Mouse (Mus musculus) midbrain, embryonic 12.5 days (tissue): ENCODE data around the gene Cdh4. TPM values are rescaled to one million over a fixed set of nuclear protein-coding genes. Genes with fewer than 3 reads are reported as not detected.
A peak's percentile ranks its signal among the peaks of the same experiment; 100 is the strongest.

Experiments
- ATAC-seq: fragments of 200-750 bp; cut with Nextera tagmentation; 2 replicates; pipeline ENCODE4 v1.8.0; 2017; ENCODE audit warnings: low read depth, moderate TSS enrichment, moderate library complexity; ENCODE audit not compliant: low FRiP score
- H3K27ac ChIP-seq: fragments of 300-500 bp; sonication (generic); replicated peaks from 2 replicates; pipeline ENCODE4 v1.5.1; 2016; ENCODE audit warnings: mild to moderate bottlenecking
- H3K27me3 ChIP-seq: fragments of 300-500 bp; sonication (generic); 2 replicates; pipeline ENCODE4 v1.6.1; 2016; ENCODE audit warnings: mild to moderate bottlenecking
- H3K36me3 ChIP-seq: fragments of 300-500 bp; sonication (generic); 2 replicates; pipeline ENCODE4 v1.6.1; 2016
- H3K4me1 ChIP-seq: fragments of 300-500 bp; sonication (generic); 2 replicates; pipeline ENCODE4 v1.6.1; 2016
- H3K4me2 ChIP-seq: fragments of 300-500 bp; sonication (generic); replicated peaks from 2 replicates; pipeline ENCODE4 v1.6.1; 2016; ENCODE audit warnings: mild to moderate bottlenecking, moderate library complexity
- H3K4me3 ChIP-seq: fragments of 300-500 bp; sonication (generic); 2 replicates; pipeline ENCODE4 v1.5.1; 2016; ENCODE audit warnings: mild to moderate bottlenecking
- H3K9ac ChIP-seq: fragments of 300-500 bp; sonication (generic); replicated peaks from 2 replicates; pipeline ENCODE4 v1.6.1; 2016; ENCODE audit warnings: mild to moderate bottlenecking, moderate library complexity
- H3K9me3 ChIP-seq: fragments of 300-500 bp; sonication (generic); 2 replicates; pipeline ENCODE4 v1.6.1; 2016; ENCODE audit warnings: mild to moderate bottlenecking
- WGBS: fragments of 180-500 bp; shearing (Covaris S2); methylation state at CpG from one replicate; pipeline ENCODE4 v1.1.7; 2016; 5-methylcytosine and 5-hydroxymethylcytosine counted together
- polyA plus RNA-seq: library from polyadenylated mRNA; unstranded; fragments of >200 nt; fragmentation: Nextera tagmentation; extraction: Ambion mirVana; gene quantifications from 2 replicates; pipeline ENCODE4 v1.2.1, GENCODE M21; 2016

The Cdh4 gene
- polyA plus RNA-seq, 1 experiment from 2014 or later = 18.2 TPM

- Histone ChIP-seq H3K27ac (peak overlapping the region; percentile 27; the same call in 1 of the 2 replicates), H3K4me1 (peaks cover 60% of the 10 kb centered on the region), H3K36me3 (no peaks in the 10 kb centered on the region), H3K27me3 (peaks cover 16% of the 10 kb centered on the region), H3K9ac (no peak overlapping the region), H3K4me3 (no peak overlapping the region), H3K9me3 (no peaks in the 10 kb centered on the region), H3K4me2 (no peak overlapping the region)
- ATAC-seq = no peak
- 9% methylated on average over 8 of the region's 8 CpGs for WGBS
These were observed 79.9 kb downstream of the Cdh4 start for GRCm38 (mm10) chr2:179522141-179522540.

DNA sequence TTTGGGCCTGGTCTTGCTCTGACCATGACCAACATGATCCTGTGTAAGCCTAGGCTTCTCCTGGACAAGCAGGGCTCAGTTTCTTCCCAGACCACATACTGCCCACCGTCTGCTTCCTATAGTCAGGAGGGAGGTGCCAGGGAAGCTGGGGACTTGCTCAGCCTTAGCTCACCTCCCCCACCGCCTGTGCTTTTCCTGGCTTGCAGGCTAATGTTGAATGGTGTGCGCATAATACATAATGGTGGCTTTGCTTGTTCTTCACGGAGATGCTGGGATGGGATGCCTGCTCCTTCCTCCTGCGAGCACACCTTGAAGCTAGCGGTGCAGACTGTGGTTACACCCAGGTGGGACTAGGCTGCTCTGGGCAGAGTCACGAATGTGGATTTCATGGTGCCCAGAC lies 84.7 kb downstream of the Cdh4 start:
- no peak overlapping the region for H3K9ac ChIP-seq
- ATAC-seq = no peak
- no peak overlapping the region for H3K4me3 ChIP-seq
- no peak overlapping the region for H3K27ac ChIP-seq
- H3K4me2 ChIP-seq = no peak overlapping the region
- peaks cover 19% of the 10 kb centered on the region for H3K27me3 ChIP-seq
- no peaks in the 10 kb centered on the region for H3K36me3 ChIP-seq
- 74% methylated on average over 7 of the region's 7 CpGs for whole genome bisulfite sequencing
- peaks cover 39% of the 10 kb centered on the region for H3K4me1 ChIP-seq
- H3K9me3 ChIP-seq = no peaks in the 10 kb centered on the region

- peaks cover 43% of the 10 kb centered on the region for H3K4me1 ChIP-seq
These were observed 88.3 kb downstream of the Cdh4 start for GRCm38 (mm10) chr2:179530436-179531040.

GRCm38 (mm10) chr2:179533196-179533595 lies 91.0 kb downstream of the Cdh4 start:
- no peaks in the 10 kb centered on the region for H3K36me3 ChIP-seq
- no peak overlapping the region for H3K4me3 ChIP-seq
- H3K9ac ChIP-seq = no peak overlapping the region
- H3K27me3 ChIP-seq = peaks cover 30% of the 10 kb centered on the region
- ATAC-seq = no peak
- no peak overlapping the region for H3K4me2 ChIP-seq
- 80% methylated on average over 6 of the region's 6 CpGs for WGBS
- H3K9me3 ChIP-seq = no peaks in the 10 kb centered on the region
- no peak overlapping the region for H3K27ac ChIP-seq
- peaks cover 49% of the 10 kb centered on the region for H3K4me1 ChIP-seq

More at GRCm38 (mm10) chr2:179530436-179531040, 88.3 kb downstream of the Cdh4 start:
- Histone ChIP-seq H3K4me3 (no peak overlapping the region), H3K9me3 (no peaks in the 10 kb centered on the region), H3K27ac (no peak overlapping the region), H3K36me3 (no peaks in the 10 kb centered on the region), H3K4me2 (no peak overlapping the region), H3K9ac (no peak overlapping the region), H3K27me3 (peaks cover 30% of the 10 kb centered on the region)
- ATAC-seq = no peak
- WGBS = 65% methylated on average over 7 of the region's 7 CpGs

DNA sequence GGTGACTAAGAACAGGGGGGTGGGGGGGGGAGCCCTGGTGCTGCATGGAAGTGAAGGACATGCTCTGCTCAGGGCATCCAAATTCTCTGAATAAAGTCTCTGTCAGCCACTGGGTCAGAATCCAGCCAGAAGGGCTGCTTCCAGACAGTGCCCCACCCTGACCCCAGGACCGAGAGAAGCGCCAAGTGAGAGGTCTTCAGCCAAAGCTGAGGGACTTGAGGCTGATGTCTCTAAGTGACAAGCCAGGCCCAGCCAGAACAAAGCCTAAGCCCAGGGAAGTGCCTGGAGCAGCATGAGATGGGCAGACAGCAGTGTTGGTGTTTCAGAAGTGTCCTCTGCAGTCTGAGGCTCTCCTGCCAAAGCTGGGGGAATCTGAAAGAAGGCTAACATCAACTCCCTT lies 91.7 kb downstream of the Cdh4 start:
- Histone ChIP-seq H3K9ac (no peak overlapping the region), H3K9me3 (no peaks in the 10 kb centered on the region), H3K4me2 (no peak overlapping the region), H3K4me1 (peaks cover 55% of the 10 kb centered on the region), H3K36me3 (no peaks in the 10 kb centered on the region), H3K27ac (no peak overlapping the region), H3K27me3 (peaks cover 25% of the 10 kb centered on the region), H3K4me3 (no peak overlapping the region)
- WGBS = 69% methylated on average over 2 of the region's 2 CpGs
- no peak for ATAC-seq

DNA sequence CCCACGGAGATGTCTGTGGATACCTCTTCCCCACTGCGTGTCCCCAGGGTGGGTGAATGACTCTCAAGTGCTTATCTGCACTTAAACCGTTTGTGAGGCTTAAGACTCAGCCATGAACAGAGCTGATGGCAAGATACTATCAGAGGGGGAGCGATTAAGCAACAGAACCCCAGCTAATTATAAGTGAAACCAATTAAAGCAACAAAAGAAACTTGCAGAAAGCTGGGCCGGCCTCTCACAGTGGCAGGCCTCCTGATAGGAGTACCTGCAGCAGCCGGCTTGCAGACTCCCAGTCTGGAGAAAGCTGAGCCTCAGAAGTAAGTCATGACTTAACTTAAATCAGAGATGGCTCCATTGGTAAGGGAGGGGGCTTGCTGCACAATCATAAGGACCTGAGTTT lies 93.0 kb downstream of the Cdh4 start:
- Histone ChIP-seq H3K27me3 (peaks cover 20% of the 10 kb centered on the region), H3K9me3 (no peaks in the 10 kb centered on the region), H3K4me1 (peaks cover 60% of the 10 kb centered on the region), H3K36me3 (no peaks in the 10 kb centered on the region), H3K27ac (no peak overlapping the region), H3K4me3 (no peak overlapping the region), H3K4me2 (no peak overlapping the region), H3K9ac (no peak overlapping the region)
- ATAC-seq = no peak
- 8% methylated on average over 6 of the region's 6 CpGs for WGBS

GRCm38 (mm10) chr2:179536762-179537161 lies 94.5 kb downstream of the Cdh4 start:
- no peak overlapping the region for H3K4me3 ChIP-seq
- H3K27me3 ChIP-seq = peaks cover 20% of the 10 kb centered on the region
- H3K9me3 ChIP-seq = no peaks in the 10 kb centered on the region
- H3K4me2 ChIP-seq = 0 out of 2 replicates have a peak overlapping the region, but pooled peaks have one; percentile 21
- peaks cover 54% of the 10 kb centered on the region for H3K4me1 ChIP-seq
- no peak overlapping the region for H3K9ac ChIP-seq
- 0 out of 2 replicates have a peak overlapping the region, but pooled peaks have one; percentile 52 for H3K27ac ChIP-seq
- H3K36me3 ChIP-seq = no peaks in the 10 kb centered on the region
- 5% methylated on average over 2 of the region's 2 CpGs for WGBS
- ATAC-seq = no peak

GRCm38 (mm10) chr2:179537390-179537789 lies 95.2 kb downstream of the Cdh4 start:
- no peaks in the 10 kb centered on the region for H3K36me3 ChIP-seq
- H3K4me2 ChIP-seq = peak overlapping the region; percentile 44
- peaks cover 20% of the 10 kb centered on the region for H3K27me3 ChIP-seq
- no peaks in the 10 kb centered on the region for H3K9me3 ChIP-seq
- peaks cover 51% of the 10 kb centered on the region for H3K4me1 ChIP-seq
- H3K27ac ChIP-seq = peak overlapping the region; percentile 78
- 1% methylated on average over 19 of the region's 19 CpGs for WGBS
- H3K9ac ChIP-seq = peak overlapping the region; percentile 34; the same call in 1 of the 2 replicates
- peak; percentile 92 for ATAC-seq
- peak overlapping the region; percentile 13 for H3K4me3 ChIP-seq

GRCm38 (mm10) chr2:179537800-179538450 lies 95.7 kb downstream of the Cdh4 start:
- Histone ChIP-seq H3K27me3 (peaks cover 20% of the 10 kb centered on the region), H3K9me3 (no peaks in the 10 kb centered on the region), H3K36me3 (no peaks in the 10 kb centered on the region), H3K9ac (peak overlapping the region; percentile 34; the same call in 1 of the 2 replicates), H3K27ac (peak overlapping the region; percentile 78), H3K4me1 (peaks cover 51% of the 10 kb centered on the region), H3K4me2 (peak overlapping the region; percentile 44), H3K4me3 (peak overlapping the region; percentile 13; the same call in 1 of the 2 replicates)
- ATAC-seq = peak; percentile 27
- 11% methylated on average over 3 of the region's 3 CpGs for WGBS

- Histone ChIP-seq H3K36me3 (no peaks in the 10 kb centered on the region), H3K27me3 (peaks cover 16% of the 10 kb centered on the region), H3K27ac (no peak overlapping the region), H3K9ac (no peak overlapping the region), H3K4me2 (no peak overlapping the region), H3K4me3 (no peak overlapping the region), H3K9me3 (no peaks in the 10 kb centered on the region), H3K4me1 (peaks cover 51% of the 10 kb centered on the region)
- WGBS = 39% methylated on average over 4 of the region's 4 CpGs
- ATAC-seq = no peak
These were observed 96.3 kb downstream of the Cdh4 start for GRCm38 (mm10) chr2:179538535-179538934.

DNA sequence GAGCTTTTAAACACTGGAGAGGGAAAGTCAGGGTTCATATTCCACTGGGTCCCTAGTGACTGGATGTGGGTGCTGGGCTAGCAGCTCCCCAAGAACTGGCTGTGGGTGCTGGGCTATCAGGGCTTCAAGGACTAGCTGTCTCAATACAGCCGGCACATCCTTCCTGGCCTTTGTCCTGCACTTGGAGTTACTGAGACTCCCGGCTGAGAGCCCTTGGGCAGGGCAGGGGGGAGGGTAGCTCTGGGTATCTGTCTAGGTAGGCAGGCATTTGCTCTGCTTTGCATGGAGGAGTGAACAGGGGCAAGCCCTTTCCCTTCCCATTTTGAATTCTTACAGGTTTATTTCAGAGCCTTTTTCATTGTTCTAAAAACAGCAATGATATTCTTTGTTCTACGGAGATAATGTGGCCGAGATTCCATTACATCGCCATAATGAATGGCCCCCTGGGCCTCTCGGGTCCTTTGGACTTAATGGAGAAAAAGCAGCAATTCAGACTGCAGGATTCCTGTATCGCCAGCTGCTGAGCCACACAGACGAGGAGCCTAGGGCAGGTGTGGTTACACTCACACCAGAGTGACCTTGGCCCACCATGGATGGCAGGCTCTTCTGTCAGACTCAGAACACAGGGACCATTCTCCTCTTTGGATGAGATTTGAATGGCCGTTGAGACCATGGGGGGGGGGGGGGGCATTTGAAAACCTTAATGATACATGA lies 97.5 kb downstream of the Cdh4 start:
- H3K27me3 ChIP-seq = peaks cover 6% of the 10 kb centered on the region; the same call in 1 of the 2 replicates
- no peaks in the 10 kb centered on the region for H3K36me3 ChIP-seq
- H3K4me3 ChIP-seq = no peak overlapping the region
- no peaks in the 10 kb centered on the region for H3K9me3 ChIP-seq
- 10% methylated on average over 9 of the region's 9 CpGs for WGBS
- no peak for ATAC-seq
- H3K9ac ChIP-seq = 0 out of 2 replicates have a peak overlapping the region, but pooled peaks have one; percentile 12
- H3K4me1 ChIP-seq = peaks cover 45% of the 10 kb centered on the region
- 0 out of 2 replicates have a peak overlapping the region, but pooled peaks have one; percentile 26 for H3K27ac ChIP-seq
- H3K4me2 ChIP-seq = no peak overlapping the region; the same call in 1 of the 2 replicates

DNA sequence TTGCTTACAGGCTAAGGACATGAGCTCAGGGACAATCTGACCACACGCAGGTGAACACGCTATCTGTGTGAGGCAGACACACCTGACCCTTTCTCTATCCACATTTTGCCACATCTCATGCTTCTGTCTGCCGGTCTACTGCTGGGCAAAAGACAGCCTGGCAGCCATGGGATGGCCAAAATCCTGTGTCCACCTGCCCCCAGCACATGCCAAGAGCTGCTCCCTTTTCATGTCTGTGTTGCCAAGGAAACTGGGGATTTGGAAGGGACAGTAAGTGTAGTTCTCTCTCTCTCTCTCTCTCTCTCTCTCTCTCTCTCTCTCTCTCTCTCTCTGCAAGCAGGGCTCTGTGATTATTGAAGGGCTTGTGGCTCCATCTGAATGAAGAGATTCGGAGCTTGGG lies 98.9 kb downstream of the Cdh4 start:
- Histone ChIP-seq H3K9me3 (no peaks in the 10 kb centered on the region), H3K4me1 (peaks cover 36% of the 10 kb centered on the region), H3K36me3 (no peaks in the 10 kb centered on the region), H3K27me3 (no peaks in the 10 kb centered on the region; the same call in 1 of the 2 replicates), H3K27ac (no peak overlapping the region), H3K4me2 (no peak overlapping the region), H3K4me3 (no peak overlapping the region), H3K9ac (no peak overlapping the region)
- 94% methylated on average over 4 of the region's 4 CpGs for WGBS
- no peak for ATAC-seq
